Comparison of ENCODE assay signal across 9 mouse cellular contexts in the genomic region with DNA sequence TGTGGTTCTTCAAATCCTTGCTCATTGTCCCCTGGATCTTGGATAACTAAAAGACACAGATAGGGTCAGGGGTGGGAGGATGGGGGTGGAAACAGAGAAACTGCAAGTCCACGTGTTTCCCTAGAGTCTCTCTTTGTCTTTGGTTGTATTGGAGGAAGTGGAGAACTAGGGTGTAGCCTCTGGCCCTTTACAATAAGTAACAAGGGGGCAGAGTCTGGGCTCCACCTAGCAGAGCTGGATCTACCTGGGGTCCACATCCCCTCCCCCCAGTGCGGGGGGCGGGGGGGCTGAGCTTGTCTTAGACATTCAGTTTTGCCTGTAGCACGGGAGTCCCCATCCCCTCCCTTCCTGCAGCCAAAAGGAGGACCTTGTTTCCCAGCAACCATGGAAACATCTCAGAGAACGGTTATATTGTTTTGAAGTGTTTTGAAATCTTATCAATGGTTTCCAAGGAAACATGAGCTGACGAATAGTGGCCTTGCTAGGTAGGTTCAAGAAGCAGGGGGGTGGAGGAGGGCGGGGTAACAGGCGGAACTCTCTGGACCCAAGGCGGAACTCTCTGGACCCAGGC.
DNase-seq lines count a peak whose midpoint lies in the region; ATAC-seq and TF ChIP-seq lines count a peak whose summit lies in the region.
"Had no signal": no experiment of that assay in that cellular context is flagged by ENCODE, and none has a peak within 500 bp of the region (broad histone marks: within the 10 kb centered on the region; RNA-seq: fewer than 3 reads in every experiment).

No protein-coding gene starts in this region.

- no peak for TF ChIP-seq POLR2A in liver, adult 2 months (IDR thresholded peaks at IDR 0.05; ENCODE audit: extremely low read depth, insufficient read depth, low read length)

- no peak overlapping the region for H3K27ac ChIP-seq in liver, adult 2 months (replicated peaks; ENCODE audit: insufficient read depth, low read depth, low read length)
- H3K27ac ChIP-seq in midbrain, embryonic 15.5 days: peak overlapping the region; percentile 61

- no peak overlapping the region for H3K4me3 ChIP-seq in liver, adult 2 months (ENCODE audit: insufficient read depth, low read depth, low read length)
- no peak overlapping the region for H3K4me3 ChIP-seq in midbrain, embryonic 15.5 days
- H3K4me3 ChIP-seq: megakaryocyte, embryonic 14.5 days had no signal

- no peaks in the 10 kb centered on the region for H3K27me3 ChIP-seq in liver, adult 2 months (ENCODE audit: control insufficient read depth, insufficient read depth, low read length)
- H3K27me3 ChIP-seq in midbrain, embryonic 15.5 days (replicated peaks): no peaks in the 10 kb centered on the region
- H3K27me3 ChIP-seq: megakaryocyte, embryonic 14.5 days had no signal

- H3K36me3 ChIP-seq in liver, adult 2 months (ENCODE audit: control insufficient read depth, insufficient read depth, low read length): no peaks in the 10 kb centered on the region
- H3K36me3 ChIP-seq in midbrain, embryonic 15.5 days (replicated peaks): no peaks in the 10 kb centered on the region

- no peaks in the 10 kb centered on the region for H3K9me3 ChIP-seq in midbrain, embryonic 15.5 days
- H3K9me3 ChIP-seq: megakaryocyte, embryonic 14.5 days had no signal

- peak; percentile 83 for ATAC-seq in midbrain, embryonic 15.5 days (replicated peaks)

- no peaks in the 10 kb centered on the region for H3K4me1 ChIP-seq in liver, adult 2 months (ENCODE audit: control insufficient read depth, insufficient read depth, low read length)
- peaks cover 19% of the 10 kb centered on the region for H3K4me1 ChIP-seq in midbrain, embryonic 15.5 days
- H3K4me1 ChIP-seq: megakaryocyte, embryonic 14.5 days had no signal

- peak overlapping the region; percentile 28 for H3K4me2 ChIP-seq in midbrain, embryonic 15.5 days

- WGBS in liver, adult 2 months: 15% methylated on average over 9 of the region's 9 CpGs
- WGBS in midbrain, embryonic 15.5 days: under 1% methylated on average over 9 of the region's 9 CpGs

- no peak for TF ChIP-seq CTCF in liver, adult 2 months (IDR thresholded peaks at IDR 0.05; ENCODE audit: low read depth, low read length)

- H3K9ac ChIP-seq in liver, adult 2 months (ENCODE audit: low read depth, low read length): no peak overlapping the region
- H3K9ac ChIP-seq in midbrain, embryonic 15.5 days: no peak overlapping the region

- peak; percentile 22 for DNase-seq in liver, adult 2 months (ENCODE audit: extremely low read depth, low read depth, low spot score)
- DNase-seq in liver: no peak
- DNase-seq in forelimb bud, embryonic 11.5 days (ENCODE audit: low read depth, low spot score): peak; percentile 32
- peak; percentile 42 for DNase-seq in induced T-regulatory cell, adult 2 months (ENCODE audit: low read depth)
- no peak for DNase-seq in left cerebral cortex, postnatal 4 days
- no peak for DNase-seq in gastrocnemius, adult 8-10 months (ENCODE audit: low spot score in 2 of 2)
- DNase-seq in left cerebral cortex, adult 8-10 months (ENCODE audit: low spot score in 2 of 2): no peak

- intact Hi-C loops in left cerebral cortex, postnatal 4 days (cut with DNase I): no loop called here

- no peaks in the 10 kb centered on the region for H3K79me2 ChIP-seq in liver, adult 2 months (ENCODE audit: control insufficient read depth, insufficient read depth, low read length)

Comparison
In these comparisons a context has a peak if more than half of its experiments do, and no peak if none do; other contexts are left out.
1. DNase-seq: peak in liver, adult 2 months (single experiment), forelimb bud, embryonic 11.5 days (single experiment) and induced T-regulatory cell, adult 2 months (single experiment); none in liver (single experiment), left cerebral cortex, postnatal 4 days (single experiment), gastrocnemius, adult 8-10 months (0 of 2) and left cerebral cortex, adult 8-10 months (0 of 2).